Mouse (Mus musculus): ENCODE results near the gene Hcfc1. TPM values are rescaled to one million over a fixed set of nuclear protein-coding genes. Genes with fewer than 3 reads are reported as not detected.

Hcfc1 gene
- polyA plus RNA-seq, 1 experiment from 2014 or later = 77.2 TPM

Other genes starting within 250 kb of the Hcfc1 start
- 8.0 and 8.3 TPM in 2 replicates for gene Abcd1, start 249.8 kb downstream of the Hcfc1 start, polyA plus RNA-seq (2014; fragmentation: Nextera tagmentation; extraction: Ambion mirVana)
- gene Plxnb3, start 209.3 kb downstream of the Hcfc1 start, polyA plus RNA-seq (2014; fragmentation: Nextera tagmentation; extraction: Ambion mirVana) = 0.08 TPM in 2 replicates
- gene Srpk3, start 192.0 kb downstream of the Hcfc1 start, polyA plus RNA-seq (2014; fragmentation: Nextera tagmentation; extraction: Ambion mirVana) = 0.90 and 1.4 TPM in 2 replicates
- 182 and 195 TPM in 2 replicates for gene Idh3g, start 179.5 kb downstream of the Hcfc1 start, polyA plus RNA-seq (2014; fragmentation: Nextera tagmentation; extraction: Ambion mirVana)
- gene Ssr4, start 179.3 kb downstream of the Hcfc1 start, polyA plus RNA-seq (2014; fragmentation: Nextera tagmentation; extraction: Ambion mirVana) = 112 and 116 TPM in 2 replicates
- gene Pdzd4, start 141.4 kb downstream of the Hcfc1 start, polyA plus RNA-seq (2014; fragmentation: Nextera tagmentation; extraction: Ambion mirVana) = 0.88 and 1.1 TPM in 2 replicates
- gene Avpr2, start 74.3 kb downstream of the Hcfc1 start, polyA plus RNA-seq (2014; fragmentation: Nextera tagmentation; extraction: Ambion mirVana) = 0.25 TPM in 1 of 2 replicates, not detected in the other
- gene L1cam, start 70.3 kb downstream of the Hcfc1 start, polyA plus RNA-seq (2014; fragmentation: Nextera tagmentation; extraction: Ambion mirVana) = 6.6 and 10.8 TPM in 2 replicates
- 1.5 and 2.0 TPM in 2 replicates for gene Arhgap4, start 44.5 kb downstream of the Hcfc1 start, polyA plus RNA-seq (2014; fragmentation: Nextera tagmentation; extraction: Ambion mirVana)
- gene Naa10, start 44.4 kb downstream of the Hcfc1 start, polyA plus RNA-seq (2014; fragmentation: Nextera tagmentation; extraction: Ambion mirVana) = 154 and 159 TPM in 2 replicates
- 20.3 and 24.3 TPM in 2 replicates for gene Renbp, start 35.5 kb downstream of the Hcfc1 start, polyA plus RNA-seq (2014; fragmentation: Nextera tagmentation; extraction: Ambion mirVana)
- gene Irak1, start 57.6 kb upstream of the Hcfc1 start, polyA plus RNA-seq (2014; fragmentation: Nextera tagmentation; extraction: Ambion mirVana) = 28.0 and 31.3 TPM in 2 replicates
- gene Opn1mw, start 161.1 kb upstream of the Hcfc1 start, polyA plus RNA-seq (2014; fragmentation: Nextera tagmentation; extraction: Ambion mirVana) = not detected in 2 replicates
- gene Mecp2, start 169.0 kb upstream of the Hcfc1 start, polyA plus RNA-seq (2014; fragmentation: Nextera tagmentation; extraction: Ambion mirVana) = 12.4 and 13.1 TPM in 2 replicates
- not detected in 2 replicates for gene Tex28, start 201.5 kb upstream of the Hcfc1 start, polyA plus RNA-seq (2014; fragmentation: Nextera tagmentation; extraction: Ambion mirVana)
- gene Tktl1, start 210.9 kb upstream of the Hcfc1 start, polyA plus RNA-seq (2014; fragmentation: Nextera tagmentation; extraction: Ambion mirVana) = not detected in 2 replicates

Data from embryonic facial prominence, embryonic 11.5 days (tissue).